Comparison of ENCODE assay signal across 14 mouse cellular contexts in the genomic region with DNA sequence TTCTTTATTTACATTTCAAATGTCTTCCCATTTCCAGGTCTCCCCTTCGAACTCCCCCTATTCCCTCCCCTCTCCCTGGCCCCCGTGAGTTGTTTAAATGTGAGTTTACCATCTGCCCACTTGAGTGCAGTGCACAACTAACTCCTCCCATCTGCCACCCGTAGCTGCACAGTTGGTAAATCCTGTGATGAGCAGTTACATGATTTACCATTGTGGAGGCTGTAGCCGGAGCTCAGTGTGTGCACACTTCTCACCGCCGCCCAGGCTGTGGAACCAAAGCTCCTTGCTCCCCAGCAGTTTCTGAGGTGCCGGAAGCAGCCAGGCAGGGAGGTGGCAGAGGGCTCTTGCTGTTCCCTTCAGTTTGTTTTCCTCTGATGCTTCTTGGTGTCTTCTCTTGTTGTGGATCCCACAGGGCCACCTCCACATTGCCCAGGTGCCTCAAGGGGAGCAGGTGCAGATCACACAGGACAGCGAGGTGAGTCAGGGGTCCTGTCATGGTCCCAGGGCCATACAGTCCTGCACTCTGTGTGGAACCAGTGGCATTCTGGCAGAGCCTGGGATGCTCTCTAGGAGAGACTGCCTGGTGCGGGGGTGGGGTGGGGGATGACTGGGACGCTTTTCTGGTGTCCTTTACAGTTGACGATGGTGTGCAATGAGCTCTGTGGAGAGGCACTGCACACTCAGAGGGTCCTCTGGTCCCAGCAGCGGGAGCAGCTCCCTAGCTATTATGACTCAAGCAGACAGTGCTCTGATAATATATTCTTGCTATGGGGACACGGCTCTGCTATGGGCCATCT. TPM values are rescaled to one million over a fixed set of nuclear protein-coding genes. Genes with fewer than 3 reads are reported as not detected.
A peak's percentile ranks its signal among the peaks of the same experiment; 100 is the strongest.
DNase-seq lines count a peak whose midpoint lies in the region; ATAC-seq and TF ChIP-seq lines count a peak whose summit lies in the region.
"Had no signal": no experiment of that assay in that cellular context is flagged by ENCODE, and none has a peak within 500 bp of the region (broad histone marks: within the 10 kb centered on the region; RNA-seq: fewer than 3 reads in every experiment).

No protein-coding gene starts in this region.

- intact Hi-C loops in heart, postnatal 10 days (cut with DNase I) = no loop called here

- 0 out of 2 replicates have a peak overlapping the region, but pooled peaks have one; percentile 4 for H3K27ac ChIP-seq in forebrain, embryonic 10.5 days
- H3K27ac ChIP-seq in forebrain, embryonic 11.5 days (ENCODE audit: low read depth, low read length) = no peak overlapping the region; the same call in 1 of the 2 replicates
- peak overlapping the region; percentile 57 for H3K27ac ChIP-seq in midbrain, embryonic 10.5 days (replicated peaks)
- H3K27ac ChIP-seq in midbrain, embryonic 14.5 days (replicated peaks; ENCODE audit: low read depth, low read length) = no peak overlapping the region; the same call in 1 of the 2 replicates
- H3K27ac ChIP-seq in forebrain, postnatal 0 days (ENCODE audit: low read depth, low read length) = peak overlapping the region; percentile 72
- H3K27ac ChIP-seq: embryonic facial prominence, embryonic 15.5 days; liver, embryonic 14.5 days; midbrain, embryonic 15.5 days had no signal

- H3K9ac ChIP-seq in forebrain, embryonic 11.5 days (ENCODE audit: low read length) = no peak overlapping the region
- no peak overlapping the region for H3K9ac ChIP-seq in midbrain, embryonic 14.5 days (replicated peaks; ENCODE audit: low read length)
- H3K9ac ChIP-seq in forebrain, postnatal 0 days = peak overlapping the region; percentile 31; the same call in 1 of the 2 replicates
- H3K9ac ChIP-seq: embryonic facial prominence, embryonic 15.5 days; liver, embryonic 14.5 days; midbrain, embryonic 15.5 days had no signal

- no peak for ATAC-seq in forebrain, embryonic 11.5 days (replicated peaks; ENCODE audit: low FRiP score)
- ATAC-seq in midbrain, embryonic 14.5 days (ENCODE audit: low FRiP score, low TSS enrichment) = no peak
- ATAC-seq in forebrain, postnatal 0 days = peak; percentile 84
- no peak for ATAC-seq in granulocyte monocyte progenitor cell, adult 5-6 weeks (replicated peaks; ENCODE audit: poor library complexity, severe bottlenecking)
- ATAC-seq: midbrain, embryonic 15.5 days had no signal

- H3K4me3 ChIP-seq in forebrain, embryonic 10.5 days = no peak overlapping the region
- H3K4me3 ChIP-seq in forebrain, embryonic 11.5 days (ENCODE audit: low read depth, low read length) = no peak overlapping the region
- H3K4me3 ChIP-seq in midbrain, embryonic 10.5 days = no peak overlapping the region
- no peak overlapping the region for H3K4me3 ChIP-seq in midbrain, embryonic 14.5 days (replicated peaks; ENCODE audit: low read depth, low read length)
- H3K4me3 ChIP-seq in forebrain, postnatal 0 days (ENCODE audit: low read depth, low read length) = peak overlapping the region; percentile 19
- H3K4me3 ChIP-seq: embryonic facial prominence, embryonic 15.5 days; midbrain, embryonic 15.5 days had no signal

- no peak overlapping the region for H3K4me2 ChIP-seq in forebrain, embryonic 11.5 days (ENCODE audit: low read depth, low read length, severe bottlenecking)
- no peak overlapping the region for H3K4me2 ChIP-seq in midbrain, embryonic 14.5 days (ENCODE audit: low read length)
- H3K4me2 ChIP-seq in forebrain, postnatal 0 days (ENCODE audit: low read depth) = peak overlapping the region; percentile 39
- H3K4me2 ChIP-seq: embryonic facial prominence, embryonic 15.5 days; heart, embryonic 11.5 days; midbrain, embryonic 15.5 days had no signal

- WGBS in forebrain, embryonic 10.5 days = 90% methylated on average over 13 of the region's 13 CpGs
- 88% methylated on average over 13 of the region's 13 CpGs for WGBS in forebrain, embryonic 11.5 days
- WGBS in midbrain, embryonic 10.5 days = 94% methylated on average over 13 of the region's 13 CpGs
- WGBS in midbrain, embryonic 14.5 days = 85% methylated on average over 13 of the region's 13 CpGs
- 66% methylated on average over 13 of the region's 13 CpGs for WGBS in forebrain, postnatal 0 days

- peaks cover 89% of the 10 kb centered on the region for H3K36me3 ChIP-seq in forebrain, embryonic 10.5 days (replicated peaks)
- H3K36me3 ChIP-seq in forebrain, embryonic 11.5 days (ENCODE audit: control insufficient read depth, insufficient read depth, low read length) = peaks cover 4% of the 10 kb centered on the region; the same call in 1 of the 2 replicates
- peaks cover 87% of the 10 kb centered on the region for H3K36me3 ChIP-seq in midbrain, embryonic 10.5 days
- peaks cover 69% of the 10 kb centered on the region for H3K36me3 ChIP-seq in midbrain, embryonic 14.5 days (ENCODE audit: control insufficient read depth, insufficient read depth, low read length)
- peaks cover 24% of the 10 kb centered on the region for H3K36me3 ChIP-seq in forebrain, postnatal 0 days (ENCODE audit: insufficient read depth)

- no peak for DNase-seq in forebrain, embryonic 10.5 days (ENCODE audit: extremely low spot score, low spot score)
- no peak for DNase-seq in forebrain, embryonic 11.5 days (ENCODE audit: low spot score)
- no peak for DNase-seq in midbrain, embryonic 10.5 days (ENCODE audit: low spot score)
- no peak for DNase-seq in midbrain, embryonic 14.5 days
- peak; percentile 72 for DNase-seq in forebrain, postnatal 0 days
- peak; percentile 39 for DNase-seq in right cerebral cortex, postnatal 14 days
- DNase-seq in heart, postnatal 10 days = no peak
- DNase-seq: adrenal gland, adult 2 months; kidney, postnatal 10 days had no signal

- peaks cover 8% of the 10 kb centered on the region for H3K4me1 ChIP-seq in forebrain, embryonic 10.5 days
- no peaks in the 10 kb centered on the region for H3K4me1 ChIP-seq in forebrain, embryonic 11.5 days (replicated peaks; ENCODE audit: control insufficient read depth, insufficient read depth, low read length)
- peaks cover 18% of the 10 kb centered on the region for H3K4me1 ChIP-seq in midbrain, embryonic 10.5 days
- H3K4me1 ChIP-seq in midbrain, embryonic 14.5 days (ENCODE audit: control insufficient read depth, insufficient read depth, low read length) = no peaks in the 10 kb centered on the region
- no peaks in the 10 kb centered on the region for H3K4me1 ChIP-seq in forebrain, postnatal 0 days (ENCODE audit: insufficient read depth)

- no peaks in the 10 kb centered on the region for H3K27me3 ChIP-seq in forebrain, embryonic 10.5 days (ENCODE audit: poor library complexity, severe bottlenecking)
- no peaks in the 10 kb centered on the region for H3K27me3 ChIP-seq in forebrain, embryonic 11.5 days (ENCODE audit: control insufficient read depth, insufficient read depth, low read length)
- H3K27me3 ChIP-seq in midbrain, embryonic 10.5 days (ENCODE audit: low read depth, poor library complexity, severe bottlenecking) = no peaks in the 10 kb centered on the region
- no peaks in the 10 kb centered on the region for H3K27me3 ChIP-seq in midbrain, embryonic 14.5 days (ENCODE audit: control insufficient read depth, insufficient read depth, low read length)
- no peaks in the 10 kb centered on the region for H3K27me3 ChIP-seq in forebrain, postnatal 0 days (ENCODE audit: insufficient read depth, low read length)
- H3K27me3 ChIP-seq: embryonic facial prominence, embryonic 15.5 days; midbrain, embryonic 15.5 days had no signal

- no peaks in the 10 kb centered on the region for H3K9me3 ChIP-seq in forebrain, embryonic 10.5 days
- H3K9me3 ChIP-seq in forebrain, embryonic 11.5 days (ENCODE audit: control insufficient read depth, low read length) = no peaks in the 10 kb centered on the region
- no peaks in the 10 kb centered on the region for H3K9me3 ChIP-seq in midbrain, embryonic 10.5 days (replicated peaks)
- no peaks in the 10 kb centered on the region for H3K9me3 ChIP-seq in midbrain, embryonic 14.5 days (ENCODE audit: control insufficient read depth, low read length)
- H3K9me3 ChIP-seq in forebrain, postnatal 0 days (ENCODE audit: low read length) = no peaks in the 10 kb centered on the region
- H3K9me3 ChIP-seq: embryonic facial prominence, embryonic 15.5 days; midbrain, embryonic 15.5 days had no signal

- no peak for TF ChIP-seq CTCF in forebrain, postnatal 0 days (IDR thresholded peaks at IDR 0.05; ENCODE audit: low read depth)

RNA-seq across cellular contexts. Expression of a gene that starts 57.3 kb away (rescaled TPM):
- polyA plus RNA-seq in forebrain, embryonic 10.5 days (2016; fragmentation: Nextera tagmentation; extraction: Ambion mirVana) = 44.1 and 56.4 TPM in 2 replicates
- 53.1 and 60.9 TPM in 2 replicates for polyA plus RNA-seq in forebrain, embryonic 11.5 days (2014; fragmentation: Nextera tagmentation; extraction: Ambion mirVana)
- 53.2 and 64.6 TPM in 2 replicates for polyA plus RNA-seq in midbrain, embryonic 10.5 days (2016; fragmentation: Nextera tagmentation; extraction: Ambion mirVana)
- polyA plus RNA-seq in midbrain, embryonic 14.5 days (2014; fragmentation: Nextera tagmentation; extraction: Ambion mirVana) = 47.7 and 48.7 TPM in 2 replicates
- total RNA-seq in forebrain, postnatal 0 days (2014; rRNA removed) = 37.9 and 44.1 TPM in 2 replicates
- 29.3 and 30.0 TPM in 2 replicates for polyA plus RNA-seq in forebrain, postnatal 0 days (2015; fragmentation: Nextera tagmentation; extraction: Ambion mirVana)
- total RNA-seq in heart, postnatal 10 days (2021) = 10 to 100 TPM in 1 of 2 experiments, 1 to 10 TPM in 1; 9.8 to 11.9 TPM
- total RNA-seq in granulocyte monocyte progenitor cell, adult 5-6 weeks (2014; fragmentation: Nextera tagmentation) = 12.9 and 16.4 TPM in 2 replicates
- total RNA-seq in granulocyte monocyte progenitor cell, adult 5-6 weeks (2017) = 19.3 and 31.1 TPM in 2 replicates

Comparison
In these comparisons a context has a peak if more than half of its experiments do, and no peak if none do; other contexts are left out.
1. DNase-seq: peak in forebrain, postnatal 0 days (single experiment) and right cerebral cortex, postnatal 14 days (single experiment); none in forebrain, embryonic 10.5 days (single experiment), forebrain, embryonic 11.5 days (single experiment), midbrain, embryonic 10.5 days (single experiment), midbrain, embryonic 14.5 days (single experiment) and heart, postnatal 10 days (0 of 2).
2. H3K27ac ChIP-seq: peak in forebrain, embryonic 10.5 days (single experiment), midbrain, embryonic 10.5 days (single experiment) and forebrain, postnatal 0 days (single experiment); none in forebrain, embryonic 11.5 days (single experiment) and midbrain, embryonic 14.5 days (single experiment).